Mouse (Mus musculus): ENCODE results near the gene Gfra1.

Gene Gfra1

DNA sequence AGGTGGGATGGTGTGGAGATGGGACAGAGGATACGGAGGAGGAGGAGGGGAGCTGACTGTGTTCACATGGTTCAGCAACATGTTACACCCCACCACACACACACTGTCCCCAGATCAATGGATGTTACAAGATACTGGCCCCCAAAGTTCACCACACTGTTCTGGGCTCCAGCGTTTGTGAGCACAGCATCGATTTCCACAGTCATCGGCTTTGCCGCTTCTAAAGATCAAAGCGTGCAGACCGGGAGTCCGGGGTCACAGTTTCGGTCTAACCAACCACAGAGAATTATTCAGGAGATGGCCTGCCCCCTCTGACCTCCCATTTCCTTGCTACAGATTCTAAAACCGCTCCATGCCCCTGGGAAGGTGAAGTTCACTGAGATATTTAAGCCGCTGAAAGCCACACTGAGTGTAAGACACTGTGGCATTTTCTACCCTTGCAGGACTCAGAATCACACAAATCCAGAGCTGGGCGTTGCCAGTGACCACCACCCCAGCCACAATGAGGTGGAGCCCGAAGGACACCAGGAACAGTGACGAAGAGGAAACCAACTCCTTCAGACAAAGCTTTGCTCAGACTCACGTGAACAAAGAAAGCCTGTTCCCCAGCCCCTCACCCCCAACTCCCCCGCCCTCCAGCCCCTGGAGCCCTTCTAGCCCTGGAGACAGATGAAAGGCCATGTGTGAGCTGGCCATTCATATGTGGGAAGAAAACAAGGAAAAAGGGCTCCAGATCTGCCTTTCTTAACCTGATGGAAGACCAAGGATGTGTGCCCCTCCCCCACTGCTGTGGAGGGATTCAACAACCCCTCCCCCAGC lies 59.7 kb downstream of the Gfra1 start:
- peak; percentile 57 for DNase-seq (ENCODE audit: extremely low spot score, low spot score)

DNA sequence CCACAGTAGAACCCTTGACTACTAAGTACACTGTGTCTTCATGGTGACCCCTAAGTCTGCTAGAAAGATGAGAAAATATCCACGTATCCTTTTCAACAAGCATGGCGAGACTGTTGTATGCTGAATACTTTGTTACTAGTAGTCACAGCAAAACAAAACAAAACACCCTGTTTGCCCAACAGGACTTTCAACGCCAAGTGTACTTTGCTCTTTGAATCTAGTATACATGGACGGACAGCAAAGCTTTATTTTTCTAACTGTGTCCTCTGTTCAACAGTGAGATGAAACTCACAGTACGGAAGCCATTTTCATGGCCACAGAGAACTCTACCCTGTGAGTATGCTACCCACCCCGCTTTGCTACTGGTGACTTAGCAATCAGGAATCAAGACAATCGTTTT lies 62.6 kb downstream of the Gfra1 start:
- no peak for DNase-seq (ENCODE audit: extremely low spot score, low spot score)

DNA sequence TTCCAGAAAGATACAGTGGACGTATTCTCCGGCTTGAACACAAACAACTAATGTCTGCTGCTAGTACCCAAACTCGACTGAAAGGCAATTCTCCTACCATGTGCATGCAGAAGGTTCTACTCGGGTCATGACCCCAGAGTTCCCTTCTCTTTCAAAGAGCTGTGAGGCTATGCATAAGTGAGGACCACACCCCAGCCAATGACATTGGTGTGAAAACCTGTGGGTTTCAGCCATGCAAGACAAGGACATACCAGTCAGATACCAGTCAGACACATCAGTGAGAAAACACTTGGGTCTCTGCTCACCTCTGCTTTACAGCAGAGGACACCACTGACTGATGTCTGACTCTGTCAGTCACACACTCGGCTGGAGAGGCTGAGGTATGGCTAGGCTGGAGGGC lies 63.9 kb downstream of the Gfra1 start:
- no peak for DNase-seq (ENCODE audit: extremely low spot score, low spot score)

DNA sequence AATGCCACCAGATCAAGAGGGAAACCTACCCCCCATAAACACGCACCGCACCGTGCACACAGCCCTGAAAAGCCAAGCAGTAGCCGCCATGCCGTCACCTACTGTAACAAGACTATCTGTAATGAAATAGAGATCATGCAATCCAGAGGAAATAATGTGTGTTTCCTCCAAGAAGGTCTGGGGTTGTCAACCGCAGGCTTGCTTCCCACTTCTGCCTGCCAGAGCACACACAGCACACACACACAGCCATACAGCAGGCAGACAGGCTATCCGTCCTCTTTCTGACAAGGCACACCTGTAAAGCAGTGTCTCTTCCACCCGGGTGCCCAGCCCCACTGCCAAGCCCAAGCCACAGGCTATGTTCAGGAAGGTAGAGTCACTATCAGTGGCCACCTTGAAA lies 66.2 kb downstream of the Gfra1 start:
- DNase-seq (ENCODE audit: extremely low spot score, low spot score), result no peak

DNA sequence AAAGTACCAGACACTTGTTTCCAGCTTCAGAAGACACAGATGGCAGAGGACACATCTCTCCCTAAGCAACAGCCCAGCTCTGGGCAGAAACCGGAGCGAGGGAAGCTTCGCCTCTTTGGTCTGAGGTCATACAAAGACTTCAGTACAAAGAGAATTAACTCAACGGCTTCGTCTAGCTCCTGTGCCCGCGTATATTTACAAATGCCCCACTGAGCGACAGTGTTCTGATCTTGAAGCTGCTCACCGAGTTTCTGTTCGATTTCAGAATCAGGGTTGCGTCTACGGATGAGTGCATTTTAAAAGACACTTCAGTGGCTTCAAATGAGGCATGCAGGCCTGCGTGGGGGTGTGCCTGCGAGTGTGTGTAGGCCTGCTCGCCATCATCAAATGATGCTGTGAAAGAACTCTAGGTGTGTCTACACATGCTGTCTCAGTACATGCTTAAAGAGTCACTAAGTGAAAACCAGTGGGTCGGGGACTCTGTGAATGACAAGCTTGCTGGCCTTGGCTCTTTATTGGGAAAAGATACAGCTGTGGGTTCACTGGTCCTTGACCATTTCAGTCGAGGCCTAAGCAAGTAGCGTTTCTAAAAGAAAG lies 66.8 kb downstream of the Gfra1 start:
- DNase-seq (ENCODE audit: extremely low spot score, low spot score), result no peak

DNA sequence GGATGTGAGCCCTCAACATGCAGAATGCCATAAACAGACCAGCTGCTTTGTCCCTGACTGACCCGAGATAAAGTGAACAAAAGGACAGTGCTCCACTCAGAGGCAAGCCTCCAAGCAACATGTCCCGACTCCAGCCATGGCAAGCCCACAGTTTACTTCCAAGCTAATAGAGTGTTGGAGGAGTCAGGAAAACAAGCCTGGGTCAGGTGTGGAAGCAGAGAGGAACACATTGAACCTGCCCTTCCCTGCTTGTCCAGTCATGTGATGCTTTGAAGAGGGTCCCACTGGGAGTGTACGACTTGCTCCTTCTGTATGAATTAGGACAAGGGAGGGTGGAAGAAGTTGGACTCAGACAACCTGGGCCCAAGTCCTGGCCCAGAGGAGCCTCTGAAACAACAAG lies 72.4 kb downstream of the Gfra1 start:
- no peak for DNase-seq (ENCODE audit: extremely low spot score, low spot score)

DNA sequence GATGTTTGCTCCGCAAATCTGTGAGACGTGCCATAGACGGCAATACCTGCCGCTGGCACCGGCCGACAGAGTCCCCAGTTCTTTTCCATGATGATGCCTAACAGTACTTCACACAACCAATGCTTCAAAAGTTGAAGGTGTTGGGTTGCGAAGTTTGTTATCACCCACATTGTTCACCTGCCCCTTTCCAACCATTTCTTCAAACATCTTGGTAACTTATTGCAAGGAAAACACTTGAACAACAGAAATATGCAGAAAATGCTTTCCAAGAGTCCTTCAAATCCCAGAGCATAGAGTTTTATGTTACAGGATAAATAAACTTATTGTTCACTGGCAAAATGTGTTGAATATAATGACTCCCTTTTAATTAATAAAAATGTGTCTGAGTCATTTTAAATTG lies 73.2 kb downstream of the Gfra1 start:
- no peak for DNase-seq (ENCODE audit: extremely low spot score, low spot score)

DNA sequence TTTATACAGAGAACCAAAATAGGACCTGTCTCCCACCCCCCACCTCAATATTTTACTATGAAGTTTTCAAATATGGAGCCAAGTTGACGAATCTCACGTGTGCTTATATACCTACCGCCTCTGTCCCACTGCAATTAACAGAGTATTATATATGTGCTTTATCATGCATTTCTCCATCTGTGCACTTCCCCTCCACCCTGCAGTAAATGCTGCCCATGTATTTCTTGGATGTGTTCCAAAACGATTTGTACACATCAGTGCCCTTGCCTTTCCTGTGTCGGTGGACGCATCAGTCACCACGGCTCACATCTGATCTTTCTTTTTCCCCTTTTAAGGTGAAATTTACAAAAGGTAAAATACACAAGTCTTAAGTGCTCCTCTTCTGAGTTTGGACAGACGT lies 77.7 kb downstream of the Gfra1 start:
- no peak for DNase-seq (ENCODE audit: extremely low spot score, low spot score)

DNA sequence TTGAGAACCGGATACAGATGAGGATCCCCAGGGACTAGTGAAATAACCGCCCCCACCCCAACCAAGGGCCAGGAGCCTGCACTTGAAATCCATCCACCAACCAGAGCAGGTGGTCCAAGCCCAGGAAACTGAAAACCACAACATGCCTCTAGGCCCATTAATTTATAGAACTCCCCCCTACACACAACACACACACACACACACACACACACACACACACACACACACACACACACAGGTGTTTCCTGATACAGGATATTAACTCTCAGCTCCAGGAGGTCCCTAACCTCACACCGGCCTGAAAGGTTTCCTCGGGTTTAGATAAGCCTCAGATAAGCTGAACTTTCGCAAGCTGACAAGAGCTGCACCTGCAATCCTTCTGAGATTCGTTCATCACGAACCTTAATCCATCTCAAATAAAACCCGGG lies 79.0 kb downstream of the Gfra1 start:
- DNase-seq (ENCODE audit: extremely low spot score, low spot score), result no peak

DNA sequence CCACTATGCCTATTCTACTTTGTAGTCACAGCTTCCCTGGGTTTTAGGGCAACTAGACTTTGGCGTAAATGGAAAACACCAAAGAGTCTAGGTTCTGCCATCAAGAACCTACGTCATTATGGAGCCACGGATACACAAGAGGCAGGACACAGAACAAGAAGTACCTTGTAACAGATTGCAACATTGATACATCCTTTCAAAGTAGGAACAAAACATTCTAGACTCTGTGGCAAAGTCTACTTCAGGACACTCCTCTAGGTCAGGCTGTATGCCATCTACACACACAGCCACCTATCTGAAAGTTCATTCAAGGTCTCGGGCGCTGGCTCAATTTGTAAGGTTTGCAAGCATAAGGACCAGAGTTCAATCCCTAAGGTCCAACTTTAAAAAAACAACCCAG lies 81.1 kb downstream of the Gfra1 start:
- DNase-seq (ENCODE audit: extremely low spot score, low spot score), result no peak

DNA sequence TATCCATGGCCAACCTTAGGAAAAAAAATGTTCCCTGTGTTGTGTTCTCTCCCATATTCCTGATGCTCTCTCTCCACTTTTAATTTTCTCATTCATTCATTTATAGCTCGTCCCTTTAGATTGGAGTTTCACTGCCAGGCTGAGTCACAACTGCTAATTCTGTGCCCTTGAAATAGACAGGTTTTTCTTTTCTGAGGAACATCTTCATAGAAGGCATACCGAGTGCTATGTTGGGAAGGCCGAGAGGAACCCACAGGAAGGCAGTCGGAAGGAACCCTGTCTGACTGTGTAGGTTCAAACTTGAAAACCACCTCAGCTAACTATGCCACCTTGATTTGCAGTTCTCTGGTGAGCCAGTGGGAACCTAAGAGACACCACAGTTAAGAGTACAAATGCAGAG lies 81.6 kb downstream of the Gfra1 start:
- DNase-seq (ENCODE audit: extremely low spot score, low spot score), result no peak

DNA sequence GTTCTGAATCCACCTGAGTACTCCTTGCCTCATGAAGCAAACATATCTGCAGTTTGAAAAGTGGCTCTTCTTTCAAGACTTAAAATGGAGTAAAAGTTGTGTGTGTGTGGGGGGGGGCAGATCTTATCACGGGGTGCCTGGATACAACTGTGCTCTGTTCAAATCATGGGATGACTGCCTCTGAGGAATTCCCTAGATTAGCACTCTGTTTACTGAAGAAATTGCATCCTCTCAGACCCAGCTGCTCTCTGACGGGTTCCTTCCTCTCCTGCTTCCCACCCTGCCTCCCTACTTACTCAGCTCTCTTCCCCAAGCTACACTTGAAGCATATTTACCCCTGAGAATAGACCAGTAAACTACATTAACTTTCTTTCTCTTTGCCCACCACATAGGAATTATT lies 87.2 kb downstream of the Gfra1 start:
- DNase-seq (ENCODE audit: extremely low spot score, low spot score), result no peak

DNA sequence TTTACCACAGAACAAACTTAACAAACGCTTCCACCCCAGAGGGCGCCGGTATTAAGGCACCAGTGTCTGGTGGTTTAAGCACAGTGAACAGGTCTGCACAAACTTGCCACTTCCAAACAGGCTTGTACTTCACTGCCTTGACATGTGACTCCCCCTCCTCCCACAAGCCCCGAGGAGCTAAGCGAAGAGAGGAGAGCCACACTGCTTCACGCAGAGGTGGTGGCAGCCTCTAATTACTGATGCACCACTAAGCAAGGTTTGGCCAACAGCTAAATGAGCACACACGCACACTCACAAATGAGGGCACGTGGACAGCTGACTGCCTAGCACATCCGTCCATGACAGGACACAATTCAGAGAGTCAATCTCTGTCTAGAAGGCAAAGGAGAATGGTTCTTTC lies 91.0 kb downstream of the Gfra1 start:
- no peak for DNase-seq (ENCODE audit: extremely low spot score, low spot score)

DNA sequence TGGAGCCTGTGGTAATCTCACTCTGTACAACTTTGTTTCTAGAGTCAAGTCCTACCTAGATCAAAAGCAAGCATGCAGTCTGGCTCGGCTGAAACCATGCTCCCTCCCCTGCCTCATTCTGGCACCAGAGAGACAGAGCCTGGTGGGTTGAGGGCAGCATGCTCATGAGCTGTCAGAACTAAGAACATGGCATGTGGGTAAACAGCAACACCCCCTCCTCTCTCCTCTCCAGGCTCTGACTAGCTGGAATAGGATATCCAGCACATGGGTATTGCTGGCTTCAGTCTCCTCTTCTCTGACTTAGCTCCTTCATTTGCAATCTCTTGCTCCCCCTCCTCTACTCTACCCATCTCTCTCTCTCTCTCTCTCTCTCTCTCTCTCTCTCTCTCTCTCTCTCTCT lies 94.7 kb downstream of the Gfra1 start:
- no peak for DNase-seq (ENCODE audit: extremely low spot score, low spot score)

DNA sequence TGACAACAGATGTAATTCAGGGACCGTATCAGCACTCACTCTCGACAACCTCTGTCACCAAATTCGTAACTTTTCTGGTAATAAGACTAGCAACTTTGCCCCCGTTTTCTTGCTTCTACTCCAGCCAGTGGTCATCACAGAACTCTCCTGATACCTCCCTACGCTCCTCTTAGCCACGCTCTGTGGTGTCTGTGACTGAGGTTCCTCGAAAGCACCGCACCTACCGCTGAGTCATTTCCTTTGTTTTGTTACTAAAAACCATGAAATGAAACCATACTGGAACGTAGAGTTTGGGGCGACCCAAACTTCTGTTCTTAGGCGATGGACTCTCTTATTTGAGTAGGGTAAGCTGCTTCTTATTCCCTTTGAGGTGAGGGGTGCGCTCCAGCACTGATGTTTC lies 97.6 kb downstream of the Gfra1 start:
- no peak for DNase-seq (ENCODE audit: extremely low spot score, low spot score)

DNA sequence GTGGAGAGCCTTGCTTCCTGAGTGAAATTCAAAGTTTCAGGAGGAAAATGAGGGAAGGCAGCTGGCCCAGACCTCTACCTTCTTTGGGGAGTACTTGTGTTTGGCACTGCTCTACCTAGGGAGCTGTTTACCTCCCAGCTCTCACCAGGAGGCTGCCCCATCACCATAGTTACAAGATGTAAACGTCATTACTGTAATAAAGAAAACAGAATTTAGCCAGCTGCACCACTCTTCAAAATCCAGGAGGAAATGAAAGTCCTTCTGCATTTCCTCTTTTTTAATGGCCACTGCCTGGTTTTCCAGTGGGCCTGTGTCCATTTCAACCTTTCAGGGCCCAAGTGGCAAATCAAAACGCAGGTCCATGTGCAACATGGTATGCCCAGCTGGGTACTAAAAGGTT lies 101.8 kb downstream of the Gfra1 start:
- no peak for DNase-seq (ENCODE audit: extremely low spot score, low spot score)

DNA sequence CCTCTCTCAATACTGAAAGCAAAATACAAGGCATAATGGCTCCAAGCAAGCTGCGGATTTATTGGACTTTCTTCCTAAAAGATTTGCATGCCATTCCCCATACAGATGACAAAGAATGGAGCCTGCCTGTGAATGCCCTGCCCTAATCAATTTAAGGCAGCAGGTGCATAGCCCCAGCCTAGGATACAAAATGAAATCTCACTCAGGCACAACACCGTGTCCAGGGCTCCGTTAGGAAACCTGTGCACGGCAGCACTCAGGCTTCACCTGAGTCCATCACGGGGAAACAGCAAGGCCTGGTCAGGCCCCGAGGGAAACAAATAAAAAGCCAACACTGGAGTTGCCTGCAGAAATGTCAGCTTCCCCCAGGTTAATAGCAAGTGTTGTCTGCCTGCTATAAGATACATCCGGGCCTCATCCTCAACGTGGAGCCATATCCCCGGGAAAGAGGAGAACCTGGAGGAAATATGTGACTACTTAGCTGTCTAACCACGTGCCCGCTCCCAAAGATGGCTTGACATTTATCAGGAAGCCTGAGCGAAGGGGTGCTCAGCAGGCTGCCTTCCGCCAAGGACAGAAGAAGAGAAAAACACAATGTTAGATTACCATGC lies 102.3 kb downstream of the Gfra1 start:
- no peak for DNase-seq (ENCODE audit: extremely low spot score, low spot score)

DNA sequence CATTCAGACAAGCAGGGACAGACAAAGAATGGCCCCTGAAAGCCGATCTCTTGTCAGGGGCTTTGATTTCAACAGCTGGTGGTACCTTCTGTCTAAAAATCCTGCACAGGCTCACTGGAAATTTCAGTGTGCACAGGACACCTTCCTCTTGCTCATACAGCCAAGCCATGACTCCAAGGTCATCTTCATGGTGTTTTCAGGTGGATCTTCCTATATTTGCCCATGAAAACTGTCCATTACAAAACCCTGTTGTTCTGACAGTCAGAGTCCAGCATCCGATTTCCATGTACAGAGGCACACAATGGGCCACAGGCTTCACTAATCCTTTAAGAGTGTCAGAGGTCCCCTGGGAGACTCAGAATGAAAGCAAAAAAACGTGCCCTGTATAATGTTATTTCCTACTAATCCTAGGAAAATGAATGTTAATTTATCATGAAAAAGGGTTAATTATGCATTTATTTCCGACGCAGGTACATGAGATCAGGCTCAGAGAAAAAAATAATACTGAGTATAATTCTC lies 105.8 kb downstream of the Gfra1 start:
- no peak for DNase-seq (ENCODE audit: extremely low spot score, low spot score)

DNA sequence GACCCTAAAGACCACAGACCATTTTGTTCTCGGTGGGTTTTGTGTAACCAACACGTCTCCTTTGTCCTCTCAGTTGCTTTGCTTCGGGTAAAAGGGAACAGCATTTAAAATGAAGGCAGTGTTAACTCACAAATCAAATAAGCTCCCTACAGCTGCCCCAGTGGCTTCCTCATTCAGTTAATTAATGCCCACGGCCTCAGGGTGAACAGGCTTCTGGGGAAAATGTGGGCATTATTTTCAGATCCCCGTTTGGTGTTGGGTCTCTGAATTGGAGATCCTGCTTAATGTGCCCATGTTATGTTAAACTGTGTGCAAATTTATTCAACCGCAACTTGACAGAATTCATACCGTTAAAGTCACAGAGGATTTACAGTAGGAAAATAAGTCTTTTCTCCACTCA lies 110.6 kb downstream of the Gfra1 start:
- DNase-seq (ENCODE audit: extremely low spot score, low spot score), result no peak

DNA sequence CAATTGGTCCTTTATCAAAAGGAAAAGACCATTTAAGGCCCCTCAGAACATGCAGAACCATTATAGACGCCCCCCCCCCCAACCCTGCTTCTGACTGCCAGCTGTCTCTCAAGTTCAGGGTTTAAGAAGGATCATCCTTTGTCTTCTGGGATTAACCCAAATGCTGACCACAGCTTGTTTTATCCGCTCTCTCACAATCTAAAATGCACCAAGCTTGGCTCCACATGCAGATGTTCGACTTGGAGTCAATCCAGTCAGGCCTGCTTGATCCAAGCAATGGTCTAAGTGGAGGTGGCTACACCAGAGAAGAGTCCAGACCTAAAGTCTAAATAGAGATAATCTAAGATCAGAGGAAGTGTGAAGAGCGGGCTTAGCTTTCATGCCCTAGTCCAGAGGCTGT lies 114.4 kb downstream of the Gfra1 start:
- DNase-seq (ENCODE audit: extremely low spot score, low spot score), result no peak

DNA sequence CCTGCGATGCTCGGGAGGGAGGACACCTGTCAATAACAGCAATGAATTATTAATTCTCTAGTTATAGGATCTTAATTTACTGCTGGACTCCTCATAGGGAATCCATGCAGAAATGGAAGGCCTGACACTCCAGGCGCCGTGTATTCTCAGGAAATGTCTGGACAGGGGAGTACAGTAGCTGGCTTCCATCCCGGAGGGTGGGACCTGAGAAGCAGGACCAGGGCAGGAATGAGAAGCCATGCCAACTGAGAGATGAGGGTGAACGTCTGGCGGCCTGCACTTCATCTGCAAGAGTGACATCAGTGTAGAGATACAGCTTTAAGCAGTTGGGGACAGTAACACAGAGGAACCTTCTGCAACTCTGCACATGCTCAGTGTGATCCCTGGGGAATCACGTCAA lies 115.5 kb downstream of the Gfra1 start:
- no peak for DNase-seq (ENCODE audit: extremely low spot score, low spot score)

DNA sequence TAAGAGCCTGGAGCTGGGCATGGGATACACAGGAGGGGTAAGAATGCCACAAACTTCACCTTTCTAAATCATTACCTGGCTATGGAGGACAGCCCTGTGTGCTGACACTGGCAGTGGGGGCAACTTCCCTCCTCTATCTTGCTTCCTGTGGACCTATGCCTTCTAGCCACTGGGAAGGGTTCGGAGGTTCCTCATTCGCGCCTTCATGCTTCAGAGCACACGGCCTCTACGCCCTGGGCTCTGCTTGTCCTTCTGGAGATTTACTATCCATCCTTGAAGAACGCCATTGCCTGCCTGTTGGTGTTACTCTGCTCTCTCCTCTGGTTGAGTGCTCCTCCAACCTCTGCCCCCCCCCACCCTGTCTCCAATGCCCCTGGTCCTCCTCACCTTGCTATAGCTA lies 118.9 kb downstream of the Gfra1 start:
- no peak for DNase-seq (ENCODE audit: extremely low spot score, low spot score)

All from neural tube, embryonic 10.5 days (tissue).